Mouse (Mus musculus) heart, adult 2 months (tissue): Measurements from ENCODE around the gene Pak6. TPM values are rescaled to one million over a fixed set of nuclear protein-coding genes. Genes with fewer than 3 reads are reported as not detected.

Experiments
- DNase-seq, 2 experiments: peaks; one replicate each; pipeline ENCODE4 v3.0.0; 2021
- H3K27ac ChIP-seq: fragments of 200-600 bp; 2 replicates; pipeline ENCODE4 v1.8.1; 2022
- H3K27me3 ChIP-seq: fragments of 200-500 bp; 2 replicates; pipeline ENCODE4 v1.6.1; 2012; ENCODE audit warnings: mild to moderate bottlenecking, low read length, inconsistent platforms, mixed read lengths; ENCODE audit not compliant: control insufficient read depth, insufficient read depth
- H3K36me3 ChIP-seq: fragments of 200-500 bp; 2 replicates; pipeline ENCODE4 v1.6.1; 2012; ENCODE audit warnings: low read length, inconsistent platforms; ENCODE audit not compliant: control insufficient read depth, insufficient read depth
- H3K4me1 ChIP-seq: fragments of 200-500 bp; 2 replicates; pipeline ENCODE4 v1.6.1; 2011; ENCODE audit warnings: low read length; ENCODE audit not compliant: control insufficient read depth, insufficient read depth
- H3K4me3 ChIP-seq: fragments of 200-600 bp; 2 replicates; pipeline ENCODE4 v1.8.1; 2022
- H3K79me2 ChIP-seq: fragments of 200-500 bp; replicated peaks from 2 replicates; pipeline ENCODE4 v1.6.1; 2012; ENCODE audit warnings: mild to moderate bottlenecking, inconsistent platforms, low read length, moderate library complexity, mixed read lengths; ENCODE audit not compliant: control insufficient read depth, insufficient read depth
- H3K9ac ChIP-seq: fragments of 200-500 bp; 2 replicates; pipeline ENCODE4 v1.6.1; 2012; ENCODE audit warnings: low read depth, mild to moderate bottlenecking, control low read depth, inconsistent platforms, low read length, mixed read lengths
- CTCF ChIP-seq: fragments of 200-600 bp; IDR thresholded peaks from 2 replicates; pipeline ENCODE4 v1.8.1; 2022; ENCODE audit warnings: antibody characterized with exemption, mild to moderate bottlenecking, moderate library complexity
- EP300 ChIP-seq: fragments of 200-500 bp; IDR thresholded peaks from 2 replicates; pipeline ENCODE4 v1.6.1; 2011; ENCODE audit warnings: low read depth, low read length, control low read depth; ENCODE audit not compliant: insufficient read depth
- POLR2A ChIP-seq: fragments of 200-500 bp; IDR thresholded peaks from 2 replicates; pipeline ENCODE4 v1.6.1; 2011; ENCODE audit warnings: mild to moderate bottlenecking, low read depth, low read length, control low read depth; ENCODE audit not compliant: insufficient read depth
- WGBS: fragments of 180-500 bp; shearing (Covaris S2); methylation state at CpG from one replicate; pipeline ENCODE4 v1.1.7; 2018; 5-methylcytosine and 5-hydroxymethylcytosine counted together
- intact Hi-C: fragments of 180-260 bp; cut with DNase I; formaldehyde crosslinking; loops from one replicate; pipeline ENCODE4 v1.15.1; 2025
- polyA plus RNA-seq: library from polyadenylated mRNA; depleted of rRNA; stranded (reverse); fragments of >200 nt; gene quantifications from 2 replicates; pipeline ENCODE4 v1.2.3, GENCODE M21; 2012
- total RNA-seq, 2 experiments: library from RNA; stranded (reverse); gene quantifications; 2 replicates each; pipeline ENCODE4 v1.2.3; 2021

Pak6 gene
- total and polyA plus RNA-seq, 3 experiments = 6.1 to 11.1 (median 8.1) TPM

DNA sequence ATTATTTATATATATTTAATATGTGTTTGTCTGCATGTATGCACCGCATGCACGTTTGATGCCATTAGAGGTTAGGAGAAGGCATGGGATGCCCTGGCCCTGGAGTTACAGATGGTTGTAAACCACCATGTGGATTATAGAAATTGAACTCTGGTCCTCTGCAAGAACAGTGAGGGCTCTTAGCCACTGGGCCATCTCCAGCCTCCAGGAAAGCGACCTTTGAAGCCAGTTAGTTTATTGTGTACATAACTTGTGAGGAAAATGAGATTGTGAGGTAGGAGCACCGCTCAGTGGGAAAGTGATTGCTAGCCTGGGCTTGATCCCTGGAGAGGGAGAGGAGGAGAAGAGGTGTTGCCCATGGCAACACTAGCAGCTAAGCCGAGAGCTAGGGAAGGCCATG lies 25.8 kb upstream of the Pak6 start:
- Histone ChIP-seq H3K79me2 (no peaks in the 10 kb centered on the region), H3K36me3 (no peaks in the 10 kb centered on the region), H3K9ac (no peak overlapping the region), H3K27me3 (no peaks in the 10 kb centered on the region), H3K27ac (no peak overlapping the region), H3K4me1 (peaks cover 1% of the 10 kb centered on the region; the same call in 1 of the 2 replicates), H3K4me3 (no peak overlapping the region)
- TF ChIP-seq CTCF = no peak
- TF ChIP-seq POLR2A = no peak
- no peak for TF ChIP-seq EP300
- no peak for DNase-seq
- intact Hi-C loops = loop anchor here (10.0 kb wide), 1 partner anchor 338 kb away; no protein-coding TSS in a partner anchor
- 85% methylated on average over 5 of the region's 5 CpGs for WGBS

DNA sequence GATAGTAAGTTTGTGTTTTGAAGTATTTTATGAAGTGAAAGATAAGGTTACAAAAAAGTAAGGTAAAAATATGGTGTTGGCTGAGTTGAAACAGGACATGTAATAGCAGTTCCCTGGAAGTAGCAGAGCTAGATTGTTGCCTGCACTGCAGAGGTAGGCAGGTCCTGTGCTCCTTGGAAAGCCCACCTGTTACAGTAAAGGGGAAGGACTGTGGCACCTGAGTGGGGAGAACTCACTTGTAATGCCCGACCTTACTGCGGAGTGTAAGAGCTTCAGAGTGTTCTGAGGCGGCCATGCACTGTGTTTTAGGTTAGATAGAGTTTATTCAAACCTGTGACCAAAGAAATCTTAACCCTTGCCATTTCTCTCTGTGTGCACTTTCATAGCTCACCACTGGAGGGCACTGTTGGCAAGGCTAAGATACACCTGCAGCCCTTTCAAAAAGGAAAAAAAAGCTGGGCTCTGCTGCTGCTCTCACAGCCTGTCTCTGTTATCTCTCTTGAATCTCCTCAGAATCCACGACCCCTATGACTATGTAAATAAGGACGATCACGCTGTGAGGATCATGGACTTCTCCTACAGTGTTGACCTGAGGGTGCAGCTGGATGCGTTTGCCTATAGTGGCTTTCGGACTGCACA lies 25.1 kb upstream of the Pak6 start:
- no peak overlapping the region for H3K27ac ChIP-seq
- no peaks in the 10 kb centered on the region for H3K27me3 ChIP-seq

DNA sequence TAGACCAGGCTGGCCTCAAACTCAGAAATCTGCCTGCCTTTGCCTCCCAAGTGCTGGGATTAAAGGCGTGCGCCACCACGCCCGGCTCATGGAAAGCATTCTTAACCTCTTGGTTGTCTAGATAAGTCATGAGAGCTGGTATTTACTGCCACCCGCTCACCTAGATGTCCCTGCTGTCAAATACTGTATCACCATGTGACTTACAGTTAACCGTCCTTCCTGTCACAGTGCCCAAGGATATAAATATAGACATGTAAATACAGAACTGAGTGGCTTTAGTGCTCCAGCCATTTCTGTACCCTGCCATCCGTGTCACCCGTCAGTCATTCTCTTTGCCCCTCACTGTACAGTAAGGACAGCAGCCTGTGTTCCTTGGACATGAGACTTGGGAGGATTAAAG lies 24.4 kb upstream of the Pak6 start:
- no peaks in the 10 kb centered on the region for H3K36me3 ChIP-seq

More for the DNA sequence above, 25.1 kb upstream of the Pak6 start:
- intact Hi-C loops = loop anchor here (1.0 to 10.0 kb wide), 5 partner anchors 57 to 337 kb away; no protein-coding TSS in a partner anchor
- TF ChIP-seq EP300 = 0 out of 2 replicates have a peak, but pooled peaks have one; percentile 55
- TF ChIP-seq CTCF = peak; percentile 95
- no peak for TF ChIP-seq POLR2A
- H3K36me3 ChIP-seq = no peaks in the 10 kb centered on the region
- H3K4me1 ChIP-seq = peaks cover 1% of the 10 kb centered on the region; the same call in 1 of the 2 replicates
- H3K4me3 ChIP-seq = no peak overlapping the region
- DNase-seq = peak; percentile 57 to 76
- 38% methylated on average over 8 of the region's 8 CpGs for WGBS
- no peaks in the 10 kb centered on the region for H3K79me2 ChIP-seq
- no peak overlapping the region for H3K9ac ChIP-seq

DNA sequence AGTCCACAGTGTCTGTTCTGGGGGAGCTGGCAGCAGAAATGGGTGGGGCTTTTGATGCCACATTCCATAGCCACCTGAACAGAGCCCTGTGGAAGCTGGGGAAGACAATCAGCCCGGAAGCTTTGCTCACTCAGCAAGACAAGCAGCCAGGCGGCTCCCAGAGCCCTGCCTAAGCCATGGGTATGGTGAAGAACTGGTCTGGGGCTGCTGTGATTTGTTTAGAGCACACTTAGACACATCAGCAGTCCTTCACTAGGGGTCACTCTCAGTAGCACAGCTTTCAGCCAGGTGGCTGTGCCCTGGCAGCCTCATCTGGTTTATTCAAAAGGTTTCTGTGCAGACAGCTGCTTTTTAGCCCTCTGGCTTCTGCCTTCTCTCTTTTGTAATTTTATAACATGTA lies 22.0 kb upstream of the Pak6 start:
- intact Hi-C loops = no loop called here

More for the DNA sequence above, 24.4 kb upstream of the Pak6 start:
- 65% methylated on average over 8 of the region's 8 CpGs for WGBS
- Histone ChIP-seq H3K4me3 (no peak overlapping the region), H3K9ac (no peak overlapping the region), H3K27me3 (no peaks in the 10 kb centered on the region), H3K79me2 (no peaks in the 10 kb centered on the region), H3K4me1 (peaks cover 1% of the 10 kb centered on the region; the same call in 1 of the 2 replicates), H3K27ac (no peak overlapping the region)
- intact Hi-C loops = loop anchor here (1.0 to 10.0 kb wide), 5 partner anchors 57 to 336 kb away; no protein-coding TSS in a partner anchor
- TF ChIP-seq POLR2A = no peak
- TF ChIP-seq EP300 = no peak
- TF ChIP-seq CTCF = no peak
- no peak for DNase-seq

DNA sequence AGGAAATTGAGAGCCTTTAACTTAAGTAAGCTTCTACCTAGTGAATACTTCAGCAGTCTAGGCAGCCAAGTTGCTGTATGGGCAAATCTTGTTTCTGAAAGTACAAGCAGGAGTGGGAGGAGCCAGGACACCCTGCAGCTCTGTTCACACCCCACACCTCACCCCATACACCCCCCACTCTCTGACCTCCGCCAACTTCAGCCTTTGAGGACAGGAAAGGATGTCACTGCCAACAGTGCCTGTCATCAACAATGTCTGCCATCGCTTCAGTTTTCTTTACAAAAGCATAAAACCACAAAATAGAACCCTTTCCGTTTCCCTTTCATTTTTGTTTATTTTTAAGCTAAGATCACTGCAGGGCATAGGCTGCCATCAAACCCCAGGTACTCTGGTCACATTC lies 20.7 kb upstream of the Pak6 start:
- no peaks in the 10 kb centered on the region for H3K27me3 ChIP-seq
- no peak overlapping the region for H3K9ac ChIP-seq
- H3K4me3 ChIP-seq = no peak overlapping the region
- H3K79me2 ChIP-seq = no peaks in the 10 kb centered on the region
- peaks cover 1% of the 10 kb centered on the region; the same call in 1 of the 2 replicates for H3K4me1 ChIP-seq
- TF ChIP-seq POLR2A (no peak), EP300 (no peak), CTCF (no peak)
- no peaks in the 10 kb centered on the region for H3K36me3 ChIP-seq
- peak in 1 of 2 experiments; percentile 18 for DNase-seq
- 74% methylated on average over 3 of the region's 3 CpGs for WGBS
- intact Hi-C loops = no loop called here
- H3K27ac ChIP-seq = no peak overlapping the region

More for the DNA sequence above, 22.0 kb upstream of the Pak6 start:
- no peaks in the 10 kb centered on the region for H3K36me3 ChIP-seq
- WGBS = 60% methylated on average over 2 of the region's 2 CpGs
- no peaks in the 10 kb centered on the region for H3K79me2 ChIP-seq
- no peak for DNase-seq
- H3K9ac ChIP-seq = no peak overlapping the region
- no peaks in the 10 kb centered on the region for H3K27me3 ChIP-seq
- H3K27ac ChIP-seq = no peak overlapping the region
- H3K4me3 ChIP-seq = no peak overlapping the region
- peaks cover 1% of the 10 kb centered on the region; the same call in 1 of the 2 replicates for H3K4me1 ChIP-seq
- TF ChIP-seq POLR2A (no peak), CTCF (peak; percentile 43)

DNA sequence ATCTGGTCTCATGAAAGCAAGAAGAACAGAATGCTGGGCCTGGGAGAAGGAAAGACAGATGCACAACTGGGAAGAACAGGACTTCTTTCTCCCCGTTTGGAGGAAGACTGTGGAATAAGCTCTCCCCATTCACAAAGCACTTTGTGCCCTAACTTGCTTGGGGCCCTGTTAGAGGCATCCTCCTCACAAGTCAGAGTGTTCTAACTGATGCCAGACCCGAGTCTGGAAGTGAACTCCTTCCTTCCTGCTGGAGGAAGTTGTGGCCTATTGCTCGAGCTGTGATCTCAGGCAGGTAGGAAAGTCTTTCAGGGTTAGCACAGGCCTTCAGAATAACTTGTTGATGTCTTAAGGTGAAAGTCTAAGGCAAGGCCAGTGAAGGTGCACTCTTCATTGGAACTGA lies 20.2 kb upstream of the Pak6 start:
- intact Hi-C loops = no loop called here
- WGBS = 54% methylated on average over 3 of the region's 3 CpGs
- no peak for DNase-seq
- H3K27me3 ChIP-seq = no peaks in the 10 kb centered on the region
- H3K4me3 ChIP-seq = no peak overlapping the region
- H3K27ac ChIP-seq = no peak overlapping the region
- peaks cover 1% of the 10 kb centered on the region; the same call in 1 of the 2 replicates for H3K4me1 ChIP-seq
- H3K9ac ChIP-seq = no peak overlapping the region
- H3K36me3 ChIP-seq = no peaks in the 10 kb centered on the region
- no peaks in the 10 kb centered on the region for H3K79me2 ChIP-seq
- TF ChIP-seq POLR2A = no peak
- TF ChIP-seq EP300 = no peak
- no peak for TF ChIP-seq CTCF
